Mouse (Mus musculus) lung, embryonic 14.5 days (tissue): Measurements from ENCODE around the gene Hps1. TPM values are rescaled to one million over a fixed set of nuclear protein-coding genes. Genes with fewer than 3 reads are reported as not detected.

Source experiments
- ATAC-seq: fragments of 200-750 bp; cut with Nextera tagmentation; 2 replicates; pipeline ENCODE4 v1.8.0; 2017; ENCODE audit warnings: mild to moderate bottlenecking, moderate TSS enrichment, moderate library complexity; ENCODE audit not compliant: insufficient read depth
- DNase-seq: peaks from one replicate; pipeline ENCODE4 v3.0.0-alpha.2; 2015
- H3K27ac ChIP-seq: fragments of 300-500 bp; sonication (generic); 2 replicates; pipeline ENCODE4 v1.5.1; 2014; ENCODE audit warnings: low read depth, mild to moderate bottlenecking, moderate library complexity
- H3K27me3 ChIP-seq: fragments of 300-500 bp; sonication (generic); 2 replicates; pipeline ENCODE4 v1.6.1; 2014; ENCODE audit warnings: low read length, control low read depth; ENCODE audit not compliant: insufficient read depth
- H3K36me3 ChIP-seq: fragments of 300-500 bp; sonication (generic); 2 replicates; pipeline ENCODE4 v1.6.1; 2014; ENCODE audit warnings: control low read depth; ENCODE audit not compliant: insufficient read depth
- H3K4me1 ChIP-seq: fragments of 300-500 bp; sonication (generic); 2 replicates; pipeline ENCODE4 v1.6.1; 2014; ENCODE audit warnings: antibody characterized with exemption, control low read depth; ENCODE audit not compliant: insufficient read depth
- H3K4me2 ChIP-seq: fragments of 300-500 bp; sonication (generic); 2 replicates; pipeline ENCODE4 v1.6.1; 2014; ENCODE audit warnings: mild to moderate bottlenecking
- H3K4me3 ChIP-seq: fragments of 300-500 bp; sonication (generic); 2 replicates; pipeline ENCODE4 v1.5.1; 2014; ENCODE audit warnings: low read depth, low read length
- H3K9ac ChIP-seq: fragments of 300-500 bp; sonication (generic); 2 replicates; pipeline ENCODE4 v1.6.1; 2014
- H3K9me3 ChIP-seq: fragments of 300-500 bp; sonication (generic); 2 replicates; pipeline ENCODE4 v1.6.1; 2016; ENCODE audit warnings: low read depth, low read length, control low read depth
- CTCF ChIP-seq: IDR thresholded peaks from 2 replicates; pipeline ENCODE4 v1.5.1; 2016; ENCODE audit warnings: antibody characterized with exemption, low read depth
- WGBS: fragments of 180-500 bp; shearing (Covaris S2); extraction: QIAGEN DNeasy Blood & Tissue Kit; methylation state at CpG from one replicate; pipeline ENCODE4 v1.1.7; 2014; 5-methylcytosine and 5-hydroxymethylcytosine counted together
- polyA plus RNA-seq: library from polyadenylated mRNA; unstranded; fragments of >200 nt; fragmentation: Nextera tagmentation; extraction: Ambion mirVana; gene quantifications from 2 replicates; pipeline ENCODE4 v1.2.1, GENCODE M21; 2014

The Hps1 gene
- polyA plus RNA-seq, 1 experiment from 2014 or later, result 14.8 TPM

DNA sequence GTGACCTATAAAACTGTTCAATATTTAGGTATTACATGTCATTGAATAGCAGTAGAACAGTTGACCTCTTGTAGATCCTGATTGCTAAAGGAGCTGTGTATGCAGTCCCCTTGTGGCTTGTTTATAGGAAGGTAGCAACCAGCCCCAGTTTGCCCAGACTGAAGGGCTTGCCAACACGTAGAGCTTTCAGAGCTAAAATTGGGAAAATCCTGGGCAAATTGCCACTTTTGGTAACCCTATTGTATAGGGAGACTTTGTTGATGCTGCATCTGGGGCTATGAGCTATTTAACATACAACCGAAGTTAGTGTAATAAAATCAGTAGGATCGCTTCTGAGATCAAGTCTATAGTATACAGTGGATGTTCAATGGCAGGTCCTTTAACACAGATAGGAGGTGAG lies 61.7 kb downstream of the Hps1 start:
- Histone ChIP-seq H3K4me3 (no peak overlapping the region), H3K27me3 (no peaks in the 10 kb centered on the region), H3K27ac (no peak overlapping the region), H3K9ac (no peak overlapping the region), H3K9me3 (no peaks in the 10 kb centered on the region), H3K4me2 (no peak overlapping the region), H3K36me3 (no peaks in the 10 kb centered on the region), H3K4me1 (no peaks in the 10 kb centered on the region)
- TF ChIP-seq CTCF, result no peak
- no peak for DNase-seq
- WGBS, result 78% methylated on average over 3 of the region's 3 CpGs
- ATAC-seq, result no peak

DNA sequence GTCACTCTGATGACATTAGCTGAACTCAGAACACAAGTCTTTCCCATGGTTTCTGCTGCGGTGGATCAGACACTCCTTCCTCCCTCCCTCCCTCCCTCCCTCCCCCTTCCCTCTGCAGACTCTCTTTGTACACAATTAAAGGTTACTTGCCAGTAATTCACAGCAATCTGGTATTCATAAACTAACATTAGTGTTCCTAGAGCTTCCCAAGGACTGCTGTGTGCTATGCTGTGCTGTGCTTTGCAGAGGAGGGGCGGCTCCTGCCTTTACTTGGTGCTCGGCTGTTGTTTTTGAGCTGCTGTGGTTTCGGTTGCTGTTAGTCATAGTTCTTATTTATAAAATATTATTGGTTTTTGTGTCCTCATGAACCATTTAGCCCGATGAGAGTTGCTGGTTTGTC lies 62.1 kb downstream of the Hps1 start:
- H3K4me1 ChIP-seq, result no peaks in the 10 kb centered on the region
- ATAC-seq, result no peak
- H3K9ac ChIP-seq, result no peak overlapping the region
- no peak overlapping the region for H3K27ac ChIP-seq
- H3K9me3 ChIP-seq, result no peaks in the 10 kb centered on the region
- DNase-seq, result no peak
- no peak for TF ChIP-seq CTCF
- no peaks in the 10 kb centered on the region for H3K36me3 ChIP-seq
- no peak overlapping the region for H3K4me2 ChIP-seq
- WGBS, result 68% methylated on average over 5 of the region's 5 CpGs
- no peaks in the 10 kb centered on the region for H3K27me3 ChIP-seq
- no peak overlapping the region for H3K4me3 ChIP-seq

DNA sequence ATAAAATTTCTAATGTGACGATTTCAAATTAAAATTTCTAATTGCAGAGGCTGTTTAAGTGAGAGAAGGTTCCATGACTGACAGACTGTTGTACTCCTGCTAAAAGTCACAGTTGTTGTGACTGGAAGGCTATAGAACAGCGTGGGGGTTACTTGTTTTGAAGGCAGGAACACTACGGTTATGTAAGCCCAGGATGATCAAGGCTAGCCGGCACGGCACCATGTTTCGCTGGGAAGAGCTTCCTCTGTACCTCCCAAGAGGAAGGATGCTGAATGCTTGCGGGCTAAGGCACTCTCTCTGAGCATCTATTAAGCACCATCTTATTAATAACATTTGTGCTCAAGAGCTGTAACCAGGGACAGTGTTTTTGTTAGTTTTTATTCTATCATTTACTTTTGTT lies 63.3 kb downstream of the Hps1 start:
- no peak overlapping the region for H3K4me2 ChIP-seq
- ATAC-seq (no peak), DNase-seq (no peak)
- H3K4me1 ChIP-seq, result no peaks in the 10 kb centered on the region
- no peaks in the 10 kb centered on the region for H3K36me3 ChIP-seq
- H3K9me3 ChIP-seq, result no peaks in the 10 kb centered on the region
- H3K27ac ChIP-seq, result no peak overlapping the region
- no peak overlapping the region for H3K4me3 ChIP-seq
- 58% methylated on average over 7 of the region's 7 CpGs for WGBS
- no peak overlapping the region for H3K9ac ChIP-seq
- H3K27me3 ChIP-seq, result no peaks in the 10 kb centered on the region
- no peak for TF ChIP-seq CTCF

DNA sequence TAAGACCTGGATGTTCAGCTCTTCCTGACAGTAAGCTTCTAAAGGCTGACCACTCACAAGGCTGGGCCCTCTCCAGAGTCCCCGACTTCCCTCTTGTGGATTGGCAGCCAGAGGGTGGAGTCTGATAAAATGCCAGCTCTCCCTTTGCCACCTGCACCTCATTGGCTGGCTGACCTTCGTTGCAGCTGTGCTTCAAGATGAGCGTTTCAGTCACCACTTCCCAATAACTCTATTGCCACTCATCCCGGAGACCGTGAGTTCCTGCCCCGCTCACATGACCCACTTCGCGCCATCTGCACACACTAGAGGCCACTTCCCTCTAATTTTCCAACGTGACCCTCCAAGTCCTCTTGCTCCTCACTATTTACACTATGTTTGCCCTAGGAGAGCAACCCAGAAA lies 66.0 kb downstream of the Hps1 start:
- Histone ChIP-seq H3K27ac (no peak overlapping the region), H3K36me3 (no peaks in the 10 kb centered on the region), H3K4me1 (no peaks in the 10 kb centered on the region), H3K4me2 (no peak overlapping the region), H3K9ac (no peak overlapping the region), H3K27me3 (no peaks in the 10 kb centered on the region), H3K9me3 (no peaks in the 10 kb centered on the region), H3K4me3 (no peak overlapping the region)
- ATAC-seq (no peak), DNase-seq (no peak)
- no peak for TF ChIP-seq CTCF
- 67% methylated on average over 9 of the region's 9 CpGs for WGBS

Other genes with a start within 250 kb of the Hps1 start
- 0.50 and 0.64 TPM in 2 replicates for gene Loxl4, start 167.2 kb downstream of the Hps1 start, polyA plus RNA-seq
- gene Pyroxd2, start 27.2 kb downstream of the Hps1 start, polyA plus RNA-seq, result 4.2 and 5.0 TPM in 2 replicates